Mouse (Mus musculus) MEL (cell line): Measurements from ENCODE around the gene Hoxc9. TPM values are rescaled to one million over a fixed set of nuclear protein-coding genes. Genes with fewer than 3 reads are reported as not detected.
A peak's percentile ranks its signal among the peaks of the same experiment; 100 is the strongest.

Experiments
- DNase-seq: peaks from one replicate; pipeline ENCODE4 v3.0.0; 2011; ENCODE audit warnings: low read depth, low spot score
- H3K27ac ChIP-seq: 2 replicates; pipeline ENCODE4 v1.5.1; 2012; ENCODE audit warnings: low read depth, mild to moderate bottlenecking, control low read depth, low read length, moderate library complexity; ENCODE audit not compliant: control insufficient read depth
- H3K27me3 ChIP-seq, 2 experiments: fragments of 150-350 bp in 1 of 2; sonication (generic) in 1 of 2; 2 replicates each; pipeline ENCODE4 v1.6.1; 2012; ENCODE audit warnings: low read length in 2 of 2, mild to moderate bottlenecking in 2 of 2, improper control_type of control experiment in 1 of 2, moderate library complexity in 1 of 2; ENCODE audit not compliant: insufficient read depth in 2 of 2, control insufficient read depth in 1 of 2
- H3K36me3 ChIP-seq, 2 experiments: 2 replicates each; pipeline ENCODE4 v1.6.1; 2012 to 2014; ENCODE audit warnings: low read length in 2 of 2, improper control_type of control experiment in 1 of 2, inconsistent platforms in 1 of 2, mild to moderate bottlenecking in 1 of 2; ENCODE audit not compliant: insufficient read depth in 2 of 2, control insufficient read depth in 1 of 2
- H3K4me1 ChIP-seq, 2 experiments: fragments of 150-350 bp in 1 of 2; sonication (generic) in 1 of 2; 2 replicates each; pipeline ENCODE4 v1.6.1; 2012; ENCODE audit warnings: low read length in 2 of 2, improper control_type of control experiment in 1 of 2, mild to moderate bottlenecking in 1 of 2; ENCODE audit not compliant: insufficient read depth in 2 of 2, control insufficient read depth in 1 of 2
- H3K4me3 ChIP-seq, 2 experiments: fragments of 150-350 bp in 1 of 2; sonication (generic) in 1 of 2; 2 replicates each; pipeline ENCODE4 v1.5.1; 2012; ENCODE audit warnings: low read depth in 2 of 2, low read length in 2 of 2, mild to moderate bottlenecking in 2 of 2, moderate library complexity in 2 of 2, control low read depth in 1 of 2, improper control_type of control experiment in 1 of 2; ENCODE audit not compliant: control insufficient read depth in 1 of 2, insufficient read depth in 1 of 2
- H3K79me2 ChIP-seq: 2 replicates; pipeline ENCODE4 v1.6.1; 2012; ENCODE audit warnings: mild to moderate bottlenecking, low read length, moderate library complexity; ENCODE audit not compliant: control insufficient read depth, poor library complexity, insufficient read depth
- H3K9ac ChIP-seq: 2 replicates; pipeline ENCODE4 v1.6.1; 2012; ENCODE audit warnings: low read depth, mild to moderate bottlenecking, control low read depth, low read length, moderate library complexity; ENCODE audit not compliant: control insufficient read depth, poor library complexity, severe bottlenecking
- H3K9me3 ChIP-seq: fragments of 150-350 bp; sonication (generic); replicated peaks from 2 replicates; pipeline ENCODE4 v1.6.1; 2012; ENCODE audit warnings: mild to moderate bottlenecking, low read length, improper control_type of control experiment, moderate library complexity; ENCODE audit not compliant: insufficient read depth
- CHD1 ChIP-seq: IDR thresholded peaks from 2 replicates; pipeline ENCODE4 v1.6.1; 2012; ENCODE audit warnings: low read depth, mild to moderate bottlenecking, inconsistent platforms, low read length, improper control_type of control experiment
- CHD2 ChIP-seq: IDR thresholded peaks from 2 replicates; pipeline ENCODE4 v1.6.1; 2011; ENCODE audit warnings: low read length, improper control_type of control experiment
- CTCF ChIP-seq, 3 experiments: IDR thresholded peaks in 2 of 3; conservative IDR thresholded peaks in 1 of 3; 2 replicates each; pipeline ENCODE4 v1.5.1; 2011 to 2012; ENCODE audit warnings: low read length in 3 of 3, low read depth in 2 of 3, mild to moderate bottlenecking in 2 of 3, improper control_type of control experiment in 1 of 3, inconsistent platforms in 1 of 3, mixed read lengths in 1 of 3, moderate library complexity in 1 of 3; ENCODE audit not compliant: control insufficient read depth in 1 of 3, insufficient read depth in 1 of 3, poor library complexity in 1 of 3, severe bottlenecking in 1 of 3
- E2F4 ChIP-seq: IDR thresholded peaks from 2 replicates; pipeline ENCODE4 v1.6.1; 2011; ENCODE audit warnings: low read depth, low read length, improper control_type of control experiment, borderline replicate concordance
- EP300 ChIP-seq, 2 experiments: IDR thresholded peaks; 2 replicates each; pipeline ENCODE4 v1.6.1; 2011; ENCODE audit warnings: improper control_type of control experiment in 2 of 2, low read length in 2 of 2, low read depth in 1 of 2, mild to moderate bottlenecking in 1 of 2
- ETS1 ChIP-seq: IDR thresholded peaks from 2 replicates; pipeline ENCODE4 v1.6.1; 2012; ENCODE audit warnings: low read depth, mild to moderate bottlenecking, inconsistent platforms, low read length, improper control_type of control experiment, moderate library complexity
- GABPA ChIP-seq: IDR thresholded peaks from 2 replicates; pipeline ENCODE4 v1.6.1; 2012; ENCODE audit warnings: low read depth, mild to moderate bottlenecking, inconsistent platforms, low read length, improper control_type of control experiment, moderate library complexity
- GATA1 ChIP-seq: IDR thresholded peaks from 2 replicates; pipeline ENCODE4 v1.6.1; 2011; ENCODE audit warnings: low read depth, low read length, improper control_type of control experiment
- HCFC1 ChIP-seq: IDR thresholded peaks from 2 replicates; pipeline ENCODE4 v1.6.1; 2012; ENCODE audit warnings: low read depth, mild to moderate bottlenecking, inconsistent platforms, low read length, improper control_type of control experiment, moderate library complexity
- KAT2A ChIP-seq: conservative IDR thresholded peaks from 2 replicates; pipeline ENCODE4 v1.6.1; 2012; ENCODE audit warnings: low read depth, low read length, improper control_type of control experiment, inconsistent platforms
- MAFK ChIP-seq: IDR thresholded peaks from 2 replicates; pipeline ENCODE4 v1.6.1; 2011; ENCODE audit warnings: low read depth, mild to moderate bottlenecking, low read length, improper control_type of control experiment, borderline replicate concordance
- MAX ChIP-seq: IDR thresholded peaks from 2 replicates; pipeline ENCODE4 v1.6.1; 2011; ENCODE audit warnings: low read length, improper control_type of control experiment
- MAZ ChIP-seq: IDR thresholded peaks from 2 replicates; pipeline ENCODE4 v1.6.1; 2012; ENCODE audit warnings: low read depth, mild to moderate bottlenecking, inconsistent platforms, low read length, improper control_type of control experiment
- MEF2A ChIP-seq: IDR thresholded peaks from 2 replicates; pipeline ENCODE4 v1.6.1; 2014; ENCODE audit warnings: low read depth, mild to moderate bottlenecking, inconsistent platforms, low read length, improper control_type of control experiment; ENCODE audit not compliant: poor library complexity, insufficient replicate concordance, severe bottlenecking; ENCODE audit errors: extremely low read depth
- MXI1 ChIP-seq: IDR thresholded peaks from 2 replicates; pipeline ENCODE4 v1.6.1; 2011; ENCODE audit warnings: mild to moderate bottlenecking, low read depth, low read length, improper control_type of control experiment
- MYC ChIP-seq: IDR thresholded peaks from 2 replicates; pipeline ENCODE4 v1.6.1; 2011; ENCODE audit warnings: low read depth, mild to moderate bottlenecking, low read length, improper control_type of control experiment, moderate library complexity
- NELFE ChIP-seq: IDR thresholded peaks from 2 replicates; pipeline ENCODE4 v1.6.1; 2011; ENCODE audit warnings: low read depth, low read length, improper control_type of control experiment
- NRF1 ChIP-seq: IDR thresholded peaks from 2 replicates; pipeline ENCODE4 v1.6.1; 2014; ENCODE audit warnings: low read depth, mild to moderate bottlenecking, inconsistent platforms, low read length, improper control_type of control experiment, moderate library complexity; ENCODE audit not compliant: poor library complexity, insufficient read depth, severe bottlenecking
- POLR2A ChIP-seq, 2 experiments: IDR thresholded peaks; 2 replicates each; pipeline ENCODE4 v1.6.1; 2011 to 2012; ENCODE audit warnings: low read length in 2 of 2, mild to moderate bottlenecking in 2 of 2, control low read depth in 1 of 2, improper control_type of control experiment in 1 of 2, low read depth in 1 of 2, moderate library complexity in 1 of 2; ENCODE audit not compliant: control insufficient read depth in 1 of 2, insufficient read depth in 1 of 2, poor library complexity in 1 of 2
- POLR2AphosphoS2 ChIP-seq: IDR thresholded peaks from 2 replicates; pipeline ENCODE4 v1.6.1; 2011; ENCODE audit warnings: low read length, improper control_type of control experiment
- POLR2AphosphoS5 ChIP-seq: IDR thresholded peaks from 2 replicates; pipeline ENCODE4 v1.6.1; 2012; ENCODE audit warnings: low read depth, borderline replicate concordance, mild to moderate bottlenecking, inconsistent platforms, low read length, moderate library complexity, mixed read lengths
- RAD21 ChIP-seq: IDR thresholded peaks from 2 replicates; pipeline ENCODE4 v1.6.1; 2011; ENCODE audit warnings: mild to moderate bottlenecking, low read depth, low read length, improper control_type of control experiment
- RCOR1 ChIP-seq: IDR thresholded peaks from 2 replicates; pipeline ENCODE4 v1.6.1; 2012; ENCODE audit warnings: low read depth, mild to moderate bottlenecking, inconsistent platforms, low read length, improper control_type of control experiment
- SIN3A ChIP-seq: IDR thresholded peaks from 2 replicates; pipeline ENCODE4 v1.6.1; 2012; ENCODE audit warnings: low read length, improper control_type of control experiment, inconsistent platforms
- SMC3 ChIP-seq: IDR thresholded peaks from 2 replicates; pipeline ENCODE4 v1.6.1; 2011; ENCODE audit warnings: low read depth, low read length, improper control_type of control experiment
- TBP ChIP-seq: IDR thresholded peaks from 2 replicates; pipeline ENCODE4 v1.8.0; 2011; ENCODE audit warnings: low read depth, low read length, improper control_type of control experiment
- TCF12 ChIP-seq: IDR thresholded peaks from 2 replicates; pipeline ENCODE4 v1.6.1; 2014; ENCODE audit warnings: low read depth, mild to moderate bottlenecking, inconsistent platforms, low read length, improper control_type of control experiment, moderate library complexity
- UBTF ChIP-seq: IDR thresholded peaks from 2 replicates; pipeline ENCODE4 v1.6.1; 2012; ENCODE audit warnings: low read depth, mild to moderate bottlenecking, inconsistent platforms, low read length, improper control_type of control experiment, moderate library complexity, borderline replicate concordance; ENCODE audit not compliant: insufficient read depth
- USF1 ChIP-seq: IDR thresholded peaks from 2 replicates; pipeline ENCODE4 v1.6.1; 2014; ENCODE audit warnings: low read depth, mild to moderate bottlenecking, inconsistent platforms, low read length, improper control_type of control experiment, moderate library complexity
- USF2 ChIP-seq, 2 experiments: IDR thresholded peaks; 2 replicates each; pipeline ENCODE4 v1.6.1; 2011 to 2012; ENCODE audit warnings: improper control_type of control experiment in 2 of 2, low read length in 2 of 2, borderline replicate concordance in 1 of 2, inconsistent platforms in 1 of 2, low read depth in 1 of 2, mild to moderate bottlenecking in 1 of 2; ENCODE audit not compliant: insufficient read depth in 1 of 2
- ZC3H11A ChIP-seq: IDR thresholded peaks from 2 replicates; pipeline ENCODE4 v1.6.1; 2012; ENCODE audit warnings: low read depth, mild to moderate bottlenecking, inconsistent platforms, low read length, improper control_type of control experiment
- ZKSCAN1 ChIP-seq: IDR thresholded peaks from 2 replicates; pipeline ENCODE4 v1.6.1; 2012; ENCODE audit warnings: low read depth, mild to moderate bottlenecking, inconsistent platforms, low read length, improper control_type of control experiment, moderate library complexity
- ZMIZ1 ChIP-seq: IDR thresholded peaks from 2 replicates; pipeline ENCODE4 v1.6.1; 2012; ENCODE audit warnings: low read depth, mild to moderate bottlenecking, inconsistent platforms, low read length, improper control_type of control experiment, moderate library complexity
- ZNF384 ChIP-seq: IDR thresholded peaks from 2 replicates; pipeline ENCODE4 v1.6.1; 2012; ENCODE audit warnings: low read depth, mild to moderate bottlenecking, inconsistent platforms, low read length, improper control_type of control experiment
- polyA plus RNA-seq, 2 experiments: library from polyadenylated mRNA; stranded (reverse) in 1 of 2; unstranded in 1 of 2; fragments of >175 nt in 1 of 2; fragments of >200 nt in 1 of 2; gene quantifications; 2 replicates each; pipeline versions ENCODE4 v1.2.1 to v1.2.4; 2012; ENCODE audit warnings: low replicate concordance in 2 of 2, low read depth in 1 of 2; ENCODE audit not compliant: insufficient read length in 2 of 2, insufficient read depth in 1 of 2, missing spikeins in 1 of 2
- total RNA-seq: library from RNA; depleted of rRNA; stranded (reverse); fragments of 300-350 nt; gene quantifications from 2 replicates; pipeline ENCODE4 v1.2.3, GENCODE M21; 2012

Gene Hoxc9
- total and polyA plus RNA-seq, 3 experiments: 4.1 to 400 (median 9.5) TPM

- peak overlapping the region; percentile 25; the same call in 1 of the 2 replicates for H3K27ac ChIP-seq
- DNase-seq: peak; percentile 100
- peak overlapping the region; percentile 84 to 97 for H3K4me3 ChIP-seq
- peaks cover 0 to 18% of the 10 kb centered on the region in 2 experiments; a peak in 2 of 4 replicates for H3K36me3 ChIP-seq
- H3K4me1 ChIP-seq: peaks cover 12 to 17% of the 10 kb centered on the region in 2 experiments
- H3K9me3 ChIP-seq: no peaks in the 10 kb centered on the region
- H3K79me2 ChIP-seq: peaks cover 29% of the 10 kb centered on the region
- peaks cover 12 to 22% of the 10 kb centered on the region in 2 experiments for H3K27me3 ChIP-seq
- peak overlapping the region; percentile 93 for H3K9ac ChIP-seq
- TF ChIP-seq MAZ (no peak; the same call in 1 of the 2 replicates), MEF2A (no peak), USF2 (IDR thresholded peaks at IDR 0.05; ENCODE audit: borderline replicate concordance in 1 of 2, insufficient read depth in 1 of 2, low read depth in 1 of 2, low read length in 2 of 2) (peak in 1 of 2 experiments; percentile 74; a peak in 1 of 4 replicates), NELFE (no peak), CHD2 (no peak), KAT2A (0 out of 2 replicates have a peak, but pooled peaks have one; percentile 28), GABPA (peak; percentile 35; the same call in 1 of the 2 replicates), MXI1 (peak; percentile 77; the same call in 1 of the 2 replicates), POLR2A (IDR thresholded peaks at IDR 0.05; ENCODE audit: control insufficient read depth in 1 of 2, insufficient read depth in 1 of 2, low read depth in 1 of 2, low read length in 2 of 2, poor library complexity in 1 of 2) (peak in 1 of 2 experiments; percentile 7; a peak in 1 of 4 replicates), POLR2AphosphoS2 (no peak), ETS1 (peak; percentile 74; the same call in 1 of the 2 replicates), POLR2AphosphoS5 (no peak), USF1 (peak; percentile 95), EP300 (IDR thresholded peaks at IDR 0.05; ENCODE audit: low read depth in 1 of 2, low read length in 2 of 2) (peak in 1 of 2 experiments; percentile 35; a peak in 1 of 4 replicates), ZC3H11A (peak; percentile 90), CHD1 (no peak), RCOR1 (no peak), GATA1 (peak; percentile 28; the same call in 1 of the 2 replicates), HCFC1 (peak; percentile 77), MAFK (no peak), UBTF (no peak), RAD21 (peak; percentile 100), CTCF (IDR thresholded peaks at IDR 0.05 in 2 of 3, conservative IDR thresholded peaks at IDR 0.05 in 1 of 3; ENCODE audit: control insufficient read depth in 1 of 3, insufficient read depth in 1 of 3, low read depth in 2 of 3, low read length in 3 of 3, poor library complexity in 1 of 3, severe bottlenecking in 1 of 3) (peak; percentile 94 to 100 (median 100)), SMC3 (peak; percentile 89), SIN3A (peak; percentile 84; the same call in 1 of the 2 replicates), ZMIZ1 (no peak), ZNF384 (no peak; the same call in 1 of the 2 replicates), E2F4 (no peak), NRF1 (peak; percentile 35; the same call in 1 of the 2 replicates), ZKSCAN1 (no peak), MYC (peak; percentile 80), TBP (no peak), MAX (peak; percentile 80), TCF12 (peak; percentile 60)
Observed at GRCm38 (mm10) chr15:102965892-102966775, 10.1 kb upstream of the Hoxc9 start.
